Mouse (Mus musculus): ENCODE results near the gene Prpf19. TPM values are rescaled to one million over a fixed set of nuclear protein-coding genes. Genes with fewer than 3 reads are reported as not detected.

Gene Prpf19
- total RNA-seq (2014; fragmentation: Nextera tagmentation), result 79.4 and 88.8 TPM in 2 replicates
- 192 and 250 TPM in 2 replicates for total RNA-seq (2017)
- 81.9 and 89.0 TPM in 2 replicates for polyA plus RNA-seq (2012)

DNA sequence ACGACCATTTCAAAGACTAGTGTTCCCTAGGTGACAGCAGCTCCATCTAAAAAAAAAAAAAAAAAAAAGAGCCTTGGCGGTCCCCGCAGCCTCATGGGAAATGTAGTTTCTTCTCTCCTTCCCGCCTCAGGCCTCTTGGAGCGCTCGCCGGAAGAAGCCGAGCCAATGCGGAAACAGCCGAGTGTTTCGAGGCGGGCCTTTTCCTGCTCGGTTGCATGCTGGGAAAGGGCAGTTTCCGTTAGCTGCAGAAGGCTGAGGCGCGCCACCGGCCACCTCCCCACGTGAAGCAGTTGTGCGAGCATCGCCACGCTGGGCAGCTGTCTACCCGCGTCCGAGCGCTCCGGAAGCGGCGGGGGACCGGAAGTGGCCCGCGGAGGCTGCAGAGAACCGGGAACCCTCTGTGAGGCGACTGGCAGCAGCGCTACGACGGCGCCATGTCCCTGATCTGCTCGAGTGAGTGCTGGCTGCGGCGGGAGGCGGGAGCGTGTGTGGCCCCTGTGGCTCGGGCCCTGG is at the start of gene Prpf19:
Gene Prpf19 (plus strand): TSS at position 216 of the 513 bp plus-strand sequence.
- H3K4me1 ChIP-seq (ENCODE audit: insufficient read depth, low read depth, low read length), result peaks cover 40% of the 10 kb centered on the region
- peaks cover 4% of the 10 kb centered on the region; the same call in 1 of the 2 replicates for H3K27me3 ChIP-seq (ENCODE audit: insufficient read depth, low read length)
- DNase-seq (ENCODE audit: low spot score), result peak; percentile 89
- peaks cover 33% of the 10 kb centered on the region for H3K36me3 ChIP-seq (replicated peaks)
- no peaks in the 10 kb centered on the region for H3K9me3 ChIP-seq (replicated peaks)
- no peak for TF ChIP-seq TAL1 (conservative IDR thresholded peaks at IDR 0.05; ENCODE audit: low read depth, low read length)
- no peak for TF ChIP-seq GATA2 (IDR thresholded peaks at IDR 0.05; ENCODE audit: borderline replicate concordance, low read depth, low read length)
- no peak for TF ChIP-seq GATA1 (IDR thresholded peaks at IDR 0.05; ENCODE audit: borderline replicate concordance, low read length)
- TF ChIP-seq POLR2AphosphoS5 (IDR thresholded peaks at IDR 0.05; ENCODE audit: insufficient replicate concordance, low read depth, low read length), result no peak
- no peak for TF ChIP-seq CTCF (IDR thresholded peaks at IDR 0.05; ENCODE audit: low read depth, low read length)
- peak; percentile 92 for ATAC-seq (ENCODE audit: extremely low read depth, insufficient number of reproducible peaks, low FRiP score, poor library complexity, severe bottlenecking)
- H3K4me3 ChIP-seq (ENCODE audit: low read depth, low read length), result peak within 1 kb of the TSS; percentile 88

DNA sequence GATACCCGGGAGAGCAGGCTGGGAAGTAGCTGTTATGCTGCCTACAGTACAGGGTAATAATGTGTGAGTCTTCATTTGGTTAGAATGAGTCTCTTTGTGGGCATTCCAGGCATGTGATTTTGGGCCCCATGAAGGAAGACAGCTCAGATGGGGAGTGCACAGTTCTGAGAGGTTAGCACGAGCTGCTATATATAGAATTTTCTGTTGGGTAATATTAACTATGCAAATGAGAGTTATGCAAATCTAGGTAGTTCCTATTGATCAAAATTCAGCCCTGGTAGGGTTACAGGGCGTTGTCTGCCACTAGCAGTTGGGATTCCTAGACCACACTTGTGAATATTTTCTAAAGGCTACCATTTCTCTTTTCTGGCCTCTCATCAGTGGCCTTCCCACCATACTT is 49.6 kb upstream of the Prpf19 start:
- no peak overlapping the region for H3K4me3 ChIP-seq (ENCODE audit: low read depth, low read length)
- TF ChIP-seq GATA2 (IDR thresholded peaks at IDR 0.05; ENCODE audit: borderline replicate concordance, low read depth, low read length), result no peak
- no peak for TF ChIP-seq GATA1 (IDR thresholded peaks at IDR 0.05; ENCODE audit: borderline replicate concordance, low read length)
- no peak for TF ChIP-seq CTCF (IDR thresholded peaks at IDR 0.05; ENCODE audit: low read depth, low read length)
- TF ChIP-seq POLR2AphosphoS5 (IDR thresholded peaks at IDR 0.05; ENCODE audit: insufficient replicate concordance, low read depth, low read length), result no peak
- TF ChIP-seq TAL1 (conservative IDR thresholded peaks at IDR 0.05; ENCODE audit: low read depth, low read length), result no peak

DNA sequence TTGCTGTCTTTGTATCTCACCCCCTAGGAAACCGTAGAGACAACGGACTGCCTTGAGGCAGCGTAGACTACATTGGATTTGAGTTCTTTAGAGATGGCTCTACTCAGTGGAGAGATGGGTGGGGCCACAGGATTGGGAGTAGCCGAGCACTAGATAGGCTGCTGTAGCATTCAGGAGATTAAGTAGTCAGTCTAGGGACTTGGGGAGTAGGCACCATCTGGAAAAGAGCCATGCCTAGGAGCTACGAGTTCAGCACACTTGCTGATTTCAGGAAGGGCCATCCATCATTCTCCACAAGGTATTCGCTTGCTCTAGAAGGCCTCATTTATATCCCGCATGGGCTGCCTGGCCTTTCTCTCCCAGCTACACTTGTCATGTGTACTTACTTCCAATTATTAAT is 48.9 kb upstream of the Prpf19 start:
- Histone ChIP-seq H3K4me1 (ENCODE audit: insufficient read depth, low read depth, low read length) (no peaks in the 10 kb centered on the region; the same call in 1 of the 2 replicates), H3K27me3 (ENCODE audit: insufficient read depth, low read length) (peaks cover 17% of the 10 kb centered on the region; the same call in 1 of the 2 replicates), H3K4me3 (ENCODE audit: low read depth, low read length) (no peak overlapping the region), H3K9me3 (replicated peaks) (no peaks in the 10 kb centered on the region), H3K36me3 (replicated peaks) (no peaks in the 10 kb centered on the region)
- DNase-seq (ENCODE audit: low spot score), result no peak
- TF ChIP-seq GATA2 (IDR thresholded peaks at IDR 0.05; ENCODE audit: borderline replicate concordance, low read depth, low read length), result no peak
- no peak for TF ChIP-seq TAL1 (conservative IDR thresholded peaks at IDR 0.05; ENCODE audit: low read depth, low read length)
- no peak for TF ChIP-seq POLR2AphosphoS5 (IDR thresholded peaks at IDR 0.05; ENCODE audit: insufficient replicate concordance, low read depth, low read length)
- TF ChIP-seq GATA1 (IDR thresholded peaks at IDR 0.05; ENCODE audit: borderline replicate concordance, low read length), result no peak
- no peak for TF ChIP-seq CTCF (IDR thresholded peaks at IDR 0.05; ENCODE audit: low read depth, low read length)
- no peak for ATAC-seq (ENCODE audit: extremely low read depth, insufficient number of reproducible peaks, low FRiP score, poor library complexity, severe bottlenecking)

More for the DNA sequence above, 49.6 kb upstream of the Prpf19 start:
- no peaks in the 10 kb centered on the region for H3K36me3 ChIP-seq (replicated peaks)
- peaks cover 17% of the 10 kb centered on the region; the same call in 1 of the 2 replicates for H3K27me3 ChIP-seq (ENCODE audit: insufficient read depth, low read length)
- ATAC-seq (ENCODE audit: extremely low read depth, insufficient number of reproducible peaks, low FRiP score, poor library complexity, severe bottlenecking), result no peak
- no peaks in the 10 kb centered on the region for H3K9me3 ChIP-seq (replicated peaks)
- no peaks in the 10 kb centered on the region; the same call in 1 of the 2 replicates for H3K4me1 ChIP-seq (ENCODE audit: insufficient read depth, low read depth, low read length)
- no peak for DNase-seq (ENCODE audit: low spot score)

DNA sequence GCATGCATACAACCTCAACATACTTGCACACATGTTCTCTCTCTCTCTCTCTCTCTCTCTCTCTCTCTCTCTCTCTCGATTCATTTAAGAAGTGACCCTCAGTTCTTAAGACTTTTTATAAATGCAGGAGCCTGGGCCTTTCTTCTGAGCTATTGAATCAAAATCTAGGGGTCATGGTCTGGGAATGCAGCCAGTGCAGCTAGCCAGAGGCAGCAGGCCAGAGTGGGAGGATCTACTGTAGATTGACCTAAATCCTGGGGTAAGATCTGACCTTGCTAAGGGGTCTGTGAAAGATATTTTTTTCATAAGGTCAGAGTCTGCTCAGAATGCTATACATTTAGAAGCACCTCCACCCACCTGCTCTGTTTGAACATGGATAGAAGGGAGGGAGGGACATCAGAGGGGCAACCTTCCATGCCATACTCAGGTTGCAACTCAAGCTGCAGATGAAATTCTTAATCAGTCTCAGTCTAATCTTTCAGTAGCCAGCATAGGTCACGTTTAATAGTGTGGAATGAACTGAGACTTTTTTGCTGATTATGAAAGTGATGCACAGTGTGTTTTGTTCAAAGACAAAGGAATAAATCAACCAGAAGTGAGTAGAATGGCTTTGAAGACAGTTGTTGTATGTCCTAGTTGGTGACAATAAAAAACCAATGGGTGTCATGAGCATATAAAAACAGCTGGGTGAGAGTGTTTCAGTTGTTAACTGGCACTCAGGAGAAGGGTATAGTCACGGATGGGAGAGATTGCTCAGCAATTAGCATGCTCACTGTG is 47.5 kb upstream of the Prpf19 start:
- H3K4me1 ChIP-seq (ENCODE audit: insufficient read depth, low read depth, low read length), result no peaks in the 10 kb centered on the region; the same call in 1 of the 2 replicates
- TF ChIP-seq POLR2AphosphoS5 (IDR thresholded peaks at IDR 0.05; ENCODE audit: insufficient replicate concordance, low read depth, low read length) (no peak), CTCF (IDR thresholded peaks at IDR 0.05; ENCODE audit: low read depth, low read length) (no peak), TAL1 (conservative IDR thresholded peaks at IDR 0.05; ENCODE audit: low read depth, low read length) (no peak), GATA1 (IDR thresholded peaks at IDR 0.05; ENCODE audit: borderline replicate concordance, low read length) (no peak), GATA2 (IDR thresholded peaks at IDR 0.05; ENCODE audit: borderline replicate concordance, low read depth, low read length) (no peak)
- H3K4me3 ChIP-seq (ENCODE audit: low read depth, low read length), result no peak overlapping the region
- DNase-seq (ENCODE audit: low spot score) (no peak), ATAC-seq (ENCODE audit: extremely low read depth, insufficient number of reproducible peaks, low FRiP score, poor library complexity, severe bottlenecking) (no peak)
- no peaks in the 10 kb centered on the region for H3K9me3 ChIP-seq (replicated peaks)
- H3K27me3 ChIP-seq (ENCODE audit: insufficient read depth, low read length), result peaks cover 17% of the 10 kb centered on the region; the same call in 1 of the 2 replicates
- H3K36me3 ChIP-seq (replicated peaks), result no peaks in the 10 kb centered on the region

DNA sequence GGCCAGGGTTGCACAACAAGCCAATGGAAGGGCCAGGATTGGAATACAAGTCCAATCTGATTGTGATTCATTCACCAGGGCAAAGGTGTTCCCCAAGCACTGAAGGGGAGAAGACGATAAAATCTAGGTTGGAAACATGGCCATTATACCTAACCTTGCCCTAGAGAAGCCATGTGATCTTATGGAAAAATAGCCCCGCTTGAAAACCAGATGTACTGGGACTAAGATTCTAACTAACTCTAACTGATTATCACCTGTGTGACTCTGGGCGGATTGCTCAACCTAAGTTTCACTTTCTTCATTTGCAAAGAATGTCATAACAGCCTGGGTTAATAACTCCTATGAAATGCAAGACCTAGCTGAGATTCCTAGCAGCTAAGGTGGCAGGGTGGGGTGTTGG is 39.6 kb upstream of the Prpf19 start:
- Histone ChIP-seq H3K36me3 (replicated peaks) (no peaks in the 10 kb centered on the region), H3K4me3 (ENCODE audit: low read depth, low read length) (no peak overlapping the region), H3K4me1 (ENCODE audit: insufficient read depth, low read depth, low read length) (no peaks in the 10 kb centered on the region), H3K27me3 (ENCODE audit: insufficient read depth, low read length) (peaks cover 4% of the 10 kb centered on the region; the same call in 1 of the 2 replicates), H3K9me3 (replicated peaks) (no peaks in the 10 kb centered on the region)
- ATAC-seq (ENCODE audit: extremely low read depth, insufficient number of reproducible peaks, low FRiP score, poor library complexity, severe bottlenecking) (no peak), DNase-seq (ENCODE audit: low spot score) (no peak)
- TF ChIP-seq POLR2AphosphoS5 (IDR thresholded peaks at IDR 0.05; ENCODE audit: insufficient replicate concordance, low read depth, low read length) (no peak), GATA2 (IDR thresholded peaks at IDR 0.05; ENCODE audit: borderline replicate concordance, low read depth, low read length) (no peak), TAL1 (conservative IDR thresholded peaks at IDR 0.05; ENCODE audit: low read depth, low read length) (no peak), CTCF (IDR thresholded peaks at IDR 0.05; ENCODE audit: low read depth, low read length) (no peak), GATA1 (IDR thresholded peaks at IDR 0.05; ENCODE audit: borderline replicate concordance, low read length) (no peak)

DNA sequence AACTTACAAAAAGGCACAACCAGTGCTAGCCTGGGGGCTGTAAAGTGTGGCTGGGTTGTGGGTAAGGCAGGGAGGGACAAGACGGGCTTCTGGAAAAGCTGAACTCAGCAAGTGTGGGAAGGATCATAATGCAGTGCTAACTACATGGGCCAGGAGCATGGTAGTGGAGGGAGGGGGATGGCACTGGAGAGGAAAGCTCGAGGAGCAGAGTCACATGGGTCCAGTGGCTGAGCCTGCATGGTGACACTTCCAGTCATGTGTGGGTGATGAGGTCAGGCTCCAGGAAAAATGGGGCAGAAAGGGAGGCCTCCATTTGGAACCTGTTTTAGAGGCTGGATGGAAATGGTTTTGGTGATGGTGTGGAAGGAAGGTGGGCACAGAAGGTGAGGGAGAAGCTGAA is 38.5 kb upstream of the Prpf19 start:
- ATAC-seq (ENCODE audit: extremely low read depth, insufficient number of reproducible peaks, low FRiP score, poor library complexity, severe bottlenecking), result no peak
- TF ChIP-seq POLR2AphosphoS5 (IDR thresholded peaks at IDR 0.05; ENCODE audit: insufficient replicate concordance, low read depth, low read length), result no peak
- no peak for TF ChIP-seq CTCF (IDR thresholded peaks at IDR 0.05; ENCODE audit: low read depth, low read length)
- no peak for TF ChIP-seq GATA2 (IDR thresholded peaks at IDR 0.05; ENCODE audit: borderline replicate concordance, low read depth, low read length)
- no peak for TF ChIP-seq TAL1 (conservative IDR thresholded peaks at IDR 0.05; ENCODE audit: low read depth, low read length)
- TF ChIP-seq GATA1 (IDR thresholded peaks at IDR 0.05; ENCODE audit: borderline replicate concordance, low read length), result no peak
- Histone ChIP-seq H3K36me3 (replicated peaks) (no peaks in the 10 kb centered on the region), H3K4me3 (ENCODE audit: low read depth, low read length) (no peak overlapping the region), H3K4me1 (ENCODE audit: insufficient read depth, low read depth, low read length) (no peaks in the 10 kb centered on the region), H3K9me3 (replicated peaks) (no peaks in the 10 kb centered on the region), H3K27me3 (ENCODE audit: insufficient read depth, low read length) (peaks cover 7% of the 10 kb centered on the region; the same call in 1 of the 2 replicates)
- no peak for DNase-seq (ENCODE audit: low spot score)

Measured in G1E (cell line).